Mouse (Mus musculus) erythroblast, embryonic 14.5 days (primary cell): ENCODE measurements around the gene Mansc1.

ENCODE experiments used
- GATA1 ChIP-seq: IDR thresholded peaks from 2 replicates; pipeline ENCODE4 v1.6.1; 2012; ENCODE audit warnings: low read length, inconsistent platforms, mixed read lengths
- TAL1 ChIP-seq: IDR thresholded peaks from 3 replicates; pipeline ENCODE4 v1.6.1; 2012; ENCODE audit warnings: low read length, inconsistent platforms, mixed read lengths

GRCm38 (mm10) chr6:134664573-134664972 lies 32.3 kb upstream of the Mansc1 start:
- TF ChIP-seq TAL1 (no peak), GATA1 (no peak)
